ENCODE assay signal across 8 mouse cellular contexts in the genomic region with DNA sequence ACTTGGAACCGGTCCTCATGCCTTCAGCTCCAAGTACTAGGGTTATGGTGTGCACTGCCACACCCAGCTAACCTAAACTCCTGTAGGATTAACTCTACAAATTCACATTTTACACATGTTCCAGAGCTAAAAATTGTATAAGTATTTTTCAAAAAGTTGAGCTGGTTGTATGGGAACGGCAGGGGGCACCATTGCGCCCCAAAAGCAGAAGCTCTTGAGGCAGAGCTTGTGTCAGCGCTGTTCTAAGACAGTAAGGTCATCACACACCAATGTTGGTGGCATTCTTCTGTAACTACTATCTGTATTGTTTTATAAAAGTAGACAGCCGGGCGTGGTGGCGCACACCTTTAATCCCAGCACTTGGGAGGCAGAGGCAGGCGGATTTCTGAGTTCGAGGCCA. TPM values are rescaled to one million over a fixed set of nuclear protein-coding genes. Genes with fewer than 3 reads are reported as not detected.
A peak's percentile ranks its signal among the peaks of the same experiment; 100 is the strongest.
DNase-seq lines count a peak whose midpoint lies in the region; ATAC-seq lines count a peak whose summit lies in the region.

No protein-coding gene starts in this region.

- ATAC-seq in megakaryocyte, adult 5-6 weeks (ENCODE audit: poor library complexity, severe bottlenecking), result peak; percentile 77

- DNase-seq in adrenal gland, adult 2 months, result peak; percentile 7
- DNase-seq in adrenal gland, adult 8-10 months, result no peak
- peak; percentile 13 for DNase-seq in layer of hippocampus, adult 11-12 months (ENCODE audit: low spot score)
- DNase-seq in layer of hippocampus, postnatal 14 days (ENCODE audit: low spot score in 2 of 2), result no peak
- peak; percentile 19 for DNase-seq in adrenal gland, postnatal 25 days
- no peak for DNase-seq in left cerebral cortex, adult 9 months (ENCODE audit: low spot score in 2 of 2)
- DNase-seq in ovary, postnatal 10 days (ENCODE audit: low spot score), result no peak

RNA-seq across cellular contexts. Expression of gene Bbs4, which starts 13.3 kb away (rescaled TPM):
- total RNA-seq in adrenal gland, adult 2 months (2021), result 10 to 100 TPM in 1 of 2 experiments, 1 to 10 TPM in 1; 6.7 to 13.3 TPM
- polyA plus RNA-seq in adrenal gland, adult 2 months (2012; rRNA removed), result 2.0 and 2.4 TPM in 2 replicates
- 10 to 100 TPM; 11.1 to 25.4 (median 18.9) TPM for total RNA-seq in adrenal gland, adult 8-10 months (2022)
- 10 to 100 TPM; 31.8 to 33.4 TPM for total RNA-seq in layer of hippocampus, postnatal 14 days (2021)
- 8.3 and 11.4 TPM in 2 replicates for total RNA-seq in adrenal gland, postnatal 25 days (2021)
- 3.1 and 4.7 TPM in 2 replicates for total RNA-seq in megakaryocyte, adult 5-6 weeks (2015)
- total RNA-seq in megakaryocyte, adult 5-6 weeks (2017), result 5.8 and 7.6 TPM in 2 replicates

RNA-seq across cellular contexts. Expression of gene Adpgk, which starts 48.6 kb away (rescaled TPM):
- total RNA-seq in adrenal gland, adult 2 months (2021), result 10 to 100 TPM; 28.0 to 28.6 TPM
- 25.2 and 25.8 TPM in 2 replicates for polyA plus RNA-seq in adrenal gland, adult 2 months (2012; rRNA removed)
- 10 to 100 TPM; 30.6 to 33.5 (median 31.2) TPM for total RNA-seq in adrenal gland, adult 8-10 months (2022)
- 10 to 100 TPM; 17.3 to 17.6 TPM for total RNA-seq in layer of hippocampus, postnatal 14 days (2021)
- 28.6 and 31.1 TPM in 2 replicates for total RNA-seq in adrenal gland, postnatal 25 days (2021)
- total RNA-seq in megakaryocyte, adult 5-6 weeks (2015), result 199 and 247 TPM in 2 replicates
- total RNA-seq in megakaryocyte, adult 5-6 weeks (2017), result 176 and 232 TPM in 2 replicates

Comparison
In these comparisons a context has a peak if more than half of its experiments do, and no peak if none do; other contexts are left out.
1. DNase-seq: peak in adrenal gland, adult 2 months (single experiment), layer of hippocampus, adult 11-12 months (single experiment) and adrenal gland, postnatal 25 days (single experiment); none in adrenal gland, adult 8-10 months (single experiment), layer of hippocampus, postnatal 14 days (0 of 2), left cerebral cortex, adult 9 months (0 of 2) and ovary, postnatal 10 days (single experiment).